Mouse (Mus musculus) forebrain, postnatal 0 days (tissue): Measurements from ENCODE around the gene Catip. TPM values are rescaled to one million over a fixed set of nuclear protein-coding genes. Genes with fewer than 3 reads are reported as not detected.
A peak's percentile ranks its signal among the peaks of the same experiment; 100 is the strongest.

Experiments
- ATAC-seq: fragments of 200-750 bp; cut with Nextera tagmentation; 2 replicates; pipeline ENCODE4 v1.8.0; 2017; ENCODE audit warnings: mild to moderate bottlenecking, moderate library complexity
- DNase-seq: peaks from one replicate; pipeline ENCODE4 v3.0.0-alpha.2; 2015
- H3K27ac ChIP-seq: fragments of 300-500 bp; sonication (generic); 2 replicates; pipeline ENCODE4 v1.5.1; 2014; ENCODE audit warnings: low read depth, mild to moderate bottlenecking, antibody characterized with exemption, low read length, moderate library complexity, mixed read lengths
- H3K27me3 ChIP-seq: fragments of 300-500 bp; sonication (generic); 2 replicates; pipeline ENCODE4 v1.6.1; 2014; ENCODE audit warnings: mild to moderate bottlenecking, low read length, mixed read lengths; ENCODE audit not compliant: insufficient read depth
- H3K36me3 ChIP-seq: fragments of 300-500 bp; sonication (generic); 2 replicates; pipeline ENCODE4 v1.6.1; 2014; ENCODE audit warnings: mild to moderate bottlenecking, moderate library complexity; ENCODE audit not compliant: insufficient read depth
- H3K4me1 ChIP-seq: fragments of 300-500 bp; sonication (generic); 2 replicates; pipeline ENCODE4 v1.6.1; 2014; ENCODE audit warnings: antibody characterized with exemption; ENCODE audit not compliant: insufficient read depth
- H3K4me2 ChIP-seq: fragments of 300-500 bp; sonication (generic); 2 replicates; pipeline ENCODE4 v1.6.1; 2014; ENCODE audit warnings: low read depth, mild to moderate bottlenecking, moderate library complexity
- H3K4me3 ChIP-seq: fragments of 300-500 bp; sonication (generic); 2 replicates; pipeline ENCODE4 v1.5.1; 2014; ENCODE audit warnings: low read depth, low read length, mixed read lengths
- H3K9ac ChIP-seq: fragments of 300-500 bp; sonication (generic); 2 replicates; pipeline ENCODE4 v1.6.1; 2014; ENCODE audit warnings: mild to moderate bottlenecking
- H3K9me3 ChIP-seq: fragments of 300-500 bp; sonication (generic); 2 replicates; pipeline ENCODE4 v1.6.1; 2016; ENCODE audit warnings: low read length
- CTCF ChIP-seq: sonication (generic); IDR thresholded peaks from 2 replicates; pipeline ENCODE4 v1.5.1; 2016; ENCODE audit warnings: antibody characterized with exemption, control low read depth, low read depth
- WGBS: fragments of 180-500 bp; shearing (Covaris S2); extraction: QIAGEN DNeasy Blood & Tissue Kit; methylation state at CpG from one replicate; pipeline ENCODE4 v1.1.7; 2014; 5-methylcytosine and 5-hydroxymethylcytosine counted together
- microRNA counts: library from miRNA; unstranded; fragments of <30 nt; microRNA quantifications from one replicate; lab custom pipeline; 2015
- microRNA-seq, 2 experiments: library from miRNA; unstranded; fragments of <30 nt; microRNA quantifications; one replicate each; pipeline ENCODE4; 2016
- polyA plus RNA-seq: library from polyadenylated mRNA; unstranded; fragments of >200 nt; fragmentation: Nextera tagmentation; extraction: Ambion mirVana; gene quantifications from 2 replicates; pipeline ENCODE4 v1.2.1, GENCODE M21; 2015
- total RNA-seq: library from RNA; depleted of rRNA; stranded (reverse); fragments of >200 nt; gene quantifications from 2 replicates; pipeline ENCODE4 v1.2.3, GENCODE M21; 2014; rRNA removed

The Catip gene
- total and polyA plus RNA-seq, 2 experiments from 2014 or later, result 1.6 to 2.1 TPM

DNA sequence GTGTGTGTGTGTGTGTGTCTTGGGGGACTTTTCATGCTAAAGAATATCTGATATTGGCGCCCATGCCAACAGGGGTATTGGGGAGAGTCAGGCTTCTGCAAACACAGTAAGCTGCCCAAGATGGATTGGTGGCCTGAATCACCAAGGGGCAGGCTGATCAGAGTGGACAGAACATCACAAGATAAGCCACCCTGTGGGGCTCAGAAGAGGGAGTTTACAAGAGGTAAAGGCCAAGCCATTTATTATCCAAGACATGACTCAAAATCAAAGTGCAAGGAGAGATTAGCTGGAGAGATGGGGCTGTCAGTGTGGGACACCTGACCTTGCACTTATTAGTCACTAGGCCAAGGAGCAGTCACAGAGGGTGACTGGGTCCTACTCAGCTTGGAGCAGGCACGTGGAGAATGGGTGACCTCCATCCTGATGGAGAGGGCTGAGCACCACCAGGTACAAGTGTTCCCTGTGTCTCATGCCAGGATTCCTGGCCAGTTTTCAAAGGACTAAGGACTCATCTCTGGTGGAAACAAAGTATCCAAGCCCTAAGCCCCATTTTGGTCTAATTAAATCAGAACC, 49.9 kb downstream of the Catip start:
- DNase-seq (no peak), ATAC-seq (no peak)
- no peaks in the 10 kb centered on the region for H3K36me3 ChIP-seq
- no peaks in the 10 kb centered on the region for H3K9me3 ChIP-seq
- H3K4me3 ChIP-seq, result no peak overlapping the region
- H3K27me3 ChIP-seq, result no peaks in the 10 kb centered on the region
- no peak for TF ChIP-seq CTCF
- H3K4me2 ChIP-seq, result no peak overlapping the region
- no peaks in the 10 kb centered on the region for H3K4me1 ChIP-seq
- H3K27ac ChIP-seq, result no peak overlapping the region
- 52% methylated on average over 2 of the region's 2 CpGs for whole genome bisulfite sequencing
- no peak overlapping the region for H3K9ac ChIP-seq

DNA sequence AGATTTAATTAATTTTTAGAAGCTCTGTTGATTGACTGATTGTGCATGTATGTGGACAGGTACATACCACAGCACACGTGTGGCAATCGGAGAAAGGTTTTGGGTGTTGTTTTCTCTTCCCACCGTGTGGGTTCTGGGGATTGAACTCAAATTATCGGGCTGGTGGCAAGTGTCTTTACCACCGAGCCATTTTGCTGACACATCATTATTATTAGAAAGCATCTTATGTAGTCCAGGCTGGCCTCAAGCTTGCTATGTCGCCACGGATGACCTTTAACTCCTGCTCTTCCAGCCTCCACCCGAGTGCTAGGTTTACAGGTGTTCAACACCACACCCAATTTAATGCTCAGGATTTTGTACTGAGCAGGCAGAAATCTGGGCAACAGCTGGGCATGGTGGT, 50.8 kb downstream of the Catip start:
- Histone ChIP-seq H3K27me3 (no peaks in the 10 kb centered on the region), H3K9ac (no peak overlapping the region), H3K36me3 (no peaks in the 10 kb centered on the region), H3K4me3 (no peak overlapping the region), H3K27ac (no peak overlapping the region), H3K9me3 (no peaks in the 10 kb centered on the region), H3K4me1 (no peaks in the 10 kb centered on the region), H3K4me2 (no peak overlapping the region)
- ATAC-seq (no peak), DNase-seq (no peak)
- WGBS, result 87% methylated on average over 8 of the region's 8 CpGs
- no peak for TF ChIP-seq CTCF

DNA sequence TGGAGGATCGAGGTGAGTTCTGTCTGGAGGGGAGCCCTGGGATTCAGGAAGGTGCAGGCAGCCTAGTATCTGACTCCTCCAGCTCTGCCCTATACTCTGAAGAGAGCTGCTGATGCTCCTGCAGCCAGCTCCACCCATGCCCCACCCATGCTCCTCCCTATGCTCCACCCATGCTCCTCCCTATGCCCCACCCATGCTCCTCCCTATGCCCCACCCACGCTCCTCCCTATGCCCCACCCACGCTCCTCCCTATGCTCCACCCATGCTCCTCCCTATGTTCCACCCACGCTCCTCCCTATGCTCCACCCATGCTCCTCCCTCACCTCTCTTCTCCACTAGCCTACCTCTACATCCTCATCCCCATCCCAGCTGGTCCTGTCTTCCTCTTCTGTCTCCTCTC, 53.2 kb downstream of the Catip start:
- Histone ChIP-seq H3K27me3 (no peaks in the 10 kb centered on the region), H3K4me2 (no peak overlapping the region), H3K4me1 (no peaks in the 10 kb centered on the region), H3K27ac (no peak overlapping the region), H3K36me3 (no peaks in the 10 kb centered on the region), H3K9me3 (no peaks in the 10 kb centered on the region), H3K4me3 (no peak overlapping the region), H3K9ac (no peak overlapping the region)
- no peak for TF ChIP-seq CTCF
- no peak for DNase-seq
- WGBS, result 40% methylated on average over 4 of the region's 4 CpGs
- no peak for ATAC-seq

MicroRNAs encoded within 50 kb of the gene (microRNA counts, 519-probe panel; counts per million panel counts)
- microRNA mmu-miR-26b (lab: Ali Mortazavi, UCI), result 4,882 counts per million, percentile 65 among the panel's probes with 10 or more counts

Small RNAs within 50 kb of the gene (microRNA-seq; reads per million reads assigned to microRNA genes)
- gene Mir26b, result 11,478 to 14,371 reads per million in 2 experiments

Other genes with a start within 250 kb of the Catip start
- 10.2 and 21.8 TPM in 2 replicates for gene Tns1, start 237.7 kb upstream of the Catip start, total RNA-seq
- 6.0 and 7.0 TPM in 2 replicates for gene Tns1, start 237.7 kb upstream of the Catip start, polyA plus RNA-seq
- gene Rufy4, start 236.6 kb upstream of the Catip start, total RNA-seq, result 0.15 TPM in 1 of 2 replicates, not detected in the other
- 0.08 and 0.13 TPM in 2 replicates for gene Rufy4, start 236.6 kb upstream of the Catip start, polyA plus RNA-seq
- gene Cxcr2, start 208.1 kb upstream of the Catip start, total RNA-seq, result 0.48 TPM in 1 of 2 replicates, not detected in the other
- gene Cxcr2, start 208.1 kb upstream of the Catip start, polyA plus RNA-seq, result 0.05 TPM in 1 of 2 replicates, not detected in the other
- not detected in 2 replicates for gene Cxcr1, start 167.5 kb upstream of the Catip start, total RNA-seq
- not detected in 2 replicates for gene Cxcr1, start 167.5 kb upstream of the Catip start, polyA plus RNA-seq
- gene Arpc2, start 126.0 kb upstream of the Catip start, total RNA-seq, result 241 and 268 TPM in 2 replicates
- 541 and 596 TPM in 2 replicates for gene Arpc2, start 126.0 kb upstream of the Catip start, polyA plus RNA-seq
- gene Gpbar1, start 83.6 kb upstream of the Catip start, total RNA-seq, result not detected in 2 replicates
- gene Gpbar1, start 83.6 kb upstream of the Catip start, polyA plus RNA-seq, result 0.21 TPM in 1 of 2 replicates, not detected in the other
- 160 and 179 TPM in 2 replicates for gene Aamp, start 77.4 kb upstream of the Catip start, total RNA-seq
- gene Aamp, start 77.4 kb upstream of the Catip start, polyA plus RNA-seq, result 211 and 215 TPM in 2 replicates
- 57.5 and 64.5 TPM in 2 replicates for gene Pnkd, start 77.2 kb upstream of the Catip start, total RNA-seq
- 112 and 128 TPM in 2 replicates for gene Pnkd, start 77.2 kb upstream of the Catip start, polyA plus RNA-seq
- gene Tmbim1, start 56.5 kb upstream of the Catip start, total RNA-seq, result 5.8 and 7.9 TPM in 2 replicates
- gene Tmbim1, start 56.5 kb upstream of the Catip start, polyA plus RNA-seq, result 6.1 and 7.9 TPM in 2 replicates
- gene Slc11a1, start 13.1 kb downstream of the Catip start, total RNA-seq, result 3.7 and 10.7 TPM in 2 replicates
- gene Slc11a1, start 13.1 kb downstream of the Catip start, polyA plus RNA-seq, result 1.8 and 3.3 TPM in 2 replicates
- gene Ctdsp1, start 29.4 kb downstream of the Catip start, total RNA-seq, result 18.2 and 24.7 TPM in 2 replicates
- 10.7 and 10.8 TPM in 2 replicates for gene Ctdsp1, start 29.4 kb downstream of the Catip start, polyA plus RNA-seq
- gene Vil1, start 47.3 kb downstream of the Catip start, total RNA-seq, result 0.71 and 0.77 TPM in 2 replicates
- gene Vil1, start 47.3 kb downstream of the Catip start, polyA plus RNA-seq, result 0.15 and 0.27 TPM in 2 replicates
- gene Cnot9, start 143.9 kb downstream of the Catip start, total RNA-seq, result 32.2 and 39.1 TPM in 2 replicates
- gene Cnot9, start 143.9 kb downstream of the Catip start, polyA plus RNA-seq, result 49.0 and 52.3 TPM in 2 replicates
- gene Plcd4, start 180.8 kb downstream of the Catip start, total RNA-seq, result 5.3 and 5.8 TPM in 2 replicates
- 3.4 and 6.0 TPM in 2 replicates for gene Plcd4, start 180.8 kb downstream of the Catip start, polyA plus RNA-seq
- gene Usp37, start 182.2 kb downstream of the Catip start, total RNA-seq, result 30.2 and 32.8 TPM in 2 replicates
- 11.8 and 17.6 TPM in 2 replicates for gene Usp37, start 182.2 kb downstream of the Catip start, polyA plus RNA-seq
- 8.6 and 12.1 TPM in 2 replicates for gene Zfp142, start 226.1 kb downstream of the Catip start, total RNA-seq
- 5.0 and 6.3 TPM in 2 replicates for gene Zfp142, start 226.1 kb downstream of the Catip start, polyA plus RNA-seq
- gene Bcs1l, start 226.2 kb downstream of the Catip start, total RNA-seq, result 15.8 and 18.4 TPM in 2 replicates
- 13.8 and 16.5 TPM in 2 replicates for gene Bcs1l, start 226.2 kb downstream of the Catip start, polyA plus RNA-seq
- 62.2 and 68.3 TPM in 2 replicates for gene Rnf25, start 239.3 kb downstream of the Catip start, total RNA-seq
- gene Rnf25, start 239.3 kb downstream of the Catip start, polyA plus RNA-seq, result 41.3 and 47.7 TPM in 2 replicates
- 11.6 and 13.6 TPM in 2 replicates for gene Stk36, start 239.3 kb downstream of the Catip start, total RNA-seq
- 6.0 and 12.2 TPM in 2 replicates for gene Stk36, start 239.3 kb downstream of the Catip start, polyA plus RNA-seq